Mouse (Mus musculus): ENCODE results near the gene Prr15l.

- TF ChIP-seq CTCF (IDR thresholded peaks at IDR 0.05; ENCODE audit: insufficient read depth, low read length) (peak; percentile 74), POLR2A (IDR thresholded peaks at IDR 0.05; ENCODE audit: borderline replicate concordance, extremely low read depth, low read depth, low read length) (peak; percentile 79; the same call in 1 of the 2 replicates)
Observed at GRCm38 (mm10) chr11:96916044-96916884, 11.6 kb upstream of the Prr15l start, which contains the start of gene Cdk5rap3.

Measured in lung, adult 2 months (tissue).